ENCODE assay signal across 8 mouse cellular contexts in the genomic region with DNA sequence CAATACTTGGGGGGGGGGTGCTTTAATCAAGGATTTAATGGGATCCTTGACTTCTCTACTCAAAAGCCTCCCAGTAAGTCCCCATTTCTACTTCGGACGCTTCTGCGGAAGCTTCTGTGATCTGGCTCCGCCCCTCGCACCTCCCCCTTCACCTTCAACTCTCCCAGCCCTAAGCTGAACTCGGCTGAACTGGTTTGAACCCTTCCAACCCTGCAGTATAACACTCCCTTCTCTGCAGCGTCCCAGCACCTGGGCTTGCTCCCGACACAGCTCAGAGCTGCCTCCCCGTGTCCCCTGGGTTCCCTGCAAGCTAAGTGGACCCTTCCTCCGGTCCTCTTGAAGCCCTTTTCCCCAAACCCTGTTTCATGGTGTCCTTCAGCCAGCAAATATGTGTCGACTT.
A peak's percentile ranks its signal among the peaks of the same experiment; 100 is the strongest.
DNase-seq lines count a peak whose midpoint lies in the region; ATAC-seq lines count a peak whose summit lies in the region.

No protein-coding gene starts in this region.

- no peak overlapping the region for H3K27ac ChIP-seq in intestine, embryonic 14.5 days (ENCODE audit: low read depth)
- 0 out of 2 replicates have a peak overlapping the region, but pooled peaks have one; percentile 75 for H3K27ac ChIP-seq in liver, embryonic 15.5 days (replicated peaks)
- no peak overlapping the region for H3K27ac ChIP-seq in neural tube, embryonic 15.5 days (replicated peaks)

- H3K36me3 ChIP-seq in intestine, embryonic 14.5 days (ENCODE audit: control insufficient read depth, insufficient read depth, low read length), result no peaks in the 10 kb centered on the region
- H3K36me3 ChIP-seq in liver, embryonic 15.5 days (replicated peaks), result no peaks in the 10 kb centered on the region
- H3K36me3 ChIP-seq in neural tube, embryonic 15.5 days, result no peaks in the 10 kb centered on the region

- no peaks in the 10 kb centered on the region for H3K27me3 ChIP-seq in intestine, embryonic 14.5 days (replicated peaks; ENCODE audit: control insufficient read depth, insufficient read depth, low read length)
- peaks cover 11% of the 10 kb centered on the region for H3K27me3 ChIP-seq in liver, embryonic 15.5 days
- H3K27me3 ChIP-seq in neural tube, embryonic 15.5 days (replicated peaks), result no peaks in the 10 kb centered on the region

- DNase-seq in R1 (ENCODE audit: low read depth, low spot score), result peak; percentile 89
- peak; percentile 23 for DNase-seq in c-Kit-positive CD71-negative TER-119-negative erythroid progenitor cells, embryonic 14.5 days (ENCODE audit: low read depth)
- peak; percentile 31 to 47 for DNase-seq in gastrocnemius, postnatal 36 days
- peak; percentile 64 for DNase-seq in intestine, embryonic 14.5 days (ENCODE audit: low spot score)
- DNase-seq in urinary bladder, postnatal 25 days (ENCODE audit: low spot score), result peak; percentile 36
- DNase-seq in cerebellum, postnatal 4 days (ENCODE audit: low spot score in 2 of 2), result no peak

- H3K9me3 ChIP-seq in intestine, embryonic 14.5 days (ENCODE audit: control insufficient read depth, low read length), result no peaks in the 10 kb centered on the region
- H3K9me3 ChIP-seq in liver, embryonic 15.5 days (replicated peaks), result no peaks in the 10 kb centered on the region
- no peaks in the 10 kb centered on the region for H3K9me3 ChIP-seq in neural tube, embryonic 15.5 days (replicated peaks)

- H3K9ac ChIP-seq in intestine, embryonic 14.5 days (ENCODE audit: low read length), result no peak overlapping the region
- no peak overlapping the region for H3K9ac ChIP-seq in liver, embryonic 15.5 days
- no peak overlapping the region for H3K9ac ChIP-seq in neural tube, embryonic 15.5 days (replicated peaks)

- peak overlapping the region; percentile 21; the same call in 1 of the 2 replicates for H3K4me3 ChIP-seq in intestine, embryonic 14.5 days (ENCODE audit: low read depth, low read length)
- H3K4me3 ChIP-seq in liver, embryonic 15.5 days (replicated peaks), result peak overlapping the region; percentile 41
- H3K4me3 ChIP-seq in neural tube, embryonic 15.5 days (replicated peaks), result no peak overlapping the region

- peak overlapping the region; percentile 54 for H3K4me2 ChIP-seq in intestine, embryonic 14.5 days (ENCODE audit: low read length)
- H3K4me2 ChIP-seq in liver, embryonic 15.5 days, result peak overlapping the region; percentile 60
- peak overlapping the region; percentile 37 for H3K4me2 ChIP-seq in neural tube, embryonic 15.5 days

- intact Hi-C loops in gastrocnemius, postnatal 36 days (cut with DNase I), result loop anchor here (5.0 kb wide), 1 partner anchor 101 kb away; no protein-coding TSS in a partner anchor

- ATAC-seq in intestine, embryonic 14.5 days (replicated peaks; ENCODE audit: low FRiP score, low TSS enrichment, low read depth), result peak; percentile 83
- peak; percentile 60; the same call in 1 of the 2 replicates for ATAC-seq in liver, embryonic 15.5 days (ENCODE audit: insufficient read depth)
- no peak for ATAC-seq in neural tube, embryonic 15.5 days (ENCODE audit: low FRiP score)

- peaks cover 14% of the 10 kb centered on the region for H3K4me1 ChIP-seq in intestine, embryonic 14.5 days (replicated peaks; ENCODE audit: control insufficient read depth, insufficient read depth, low read length)
- H3K4me1 ChIP-seq in liver, embryonic 15.5 days (replicated peaks), result no peaks in the 10 kb centered on the region
- H3K4me1 ChIP-seq in neural tube, embryonic 15.5 days, result peaks cover 9% of the 10 kb centered on the region; the same call in 1 of the 2 replicates

- 2% methylated on average over 11 of the region's 11 CpGs for WGBS in intestine, embryonic 14.5 days
- WGBS in liver, embryonic 15.5 days (ENCODE audit: insufficient replicate concordance), result 2% methylated on average over 11 of the region's 11 CpGs
- 4% methylated on average over 11 of the region's 11 CpGs for WGBS in neural tube, embryonic 15.5 days

Comparison
In these comparisons a context has a peak if more than half of its experiments do, and no peak if none do; other contexts are left out.
1. DNase-seq: peak in R1 (single experiment), c-Kit-positive CD71-negative TER-119-negative erythroid progenitor cells, embryonic 14.5 days (single experiment), gastrocnemius, postnatal 36 days (2 of 2), intestine, embryonic 14.5 days (single experiment) and urinary bladder, postnatal 25 days (single experiment); none in cerebellum, postnatal 4 days (0 of 2).
2. Peak in every context shown above with its lines, with median percentiles within 50 percentile points of each other: H3K4me2 ChIP-seq.